Mouse (Mus musculus) midbrain, embryonic 13.5 days (tissue): ENCODE measurements around the gene Sptlc2. TPM values are rescaled to one million over a fixed set of nuclear protein-coding genes. Genes with fewer than 3 reads are reported as not detected.

Experiments
- ATAC-seq: fragments of 200-750 bp; cut with Nextera tagmentation; 2 replicates; pipeline ENCODE4 v1.8.0; 2017; ENCODE audit warnings: mild to moderate bottlenecking, moderate TSS enrichment, moderate library complexity
- H3K27ac ChIP-seq: fragments of 300-500 bp; sonication (generic); 2 replicates; pipeline ENCODE4 v1.5.1; 2015; ENCODE audit warnings: inconsistent platforms, mild to moderate bottlenecking, moderate library complexity
- H3K27me3 ChIP-seq: fragments of 300-500 bp; sonication (generic); 2 replicates; pipeline ENCODE4 v1.6.1; 2015; ENCODE audit warnings: mild to moderate bottlenecking, inconsistent platforms
- H3K36me3 ChIP-seq: fragments of 300-500 bp; sonication (generic); 2 replicates; pipeline ENCODE4 v1.6.1; 2015; ENCODE audit warnings: mild to moderate bottlenecking, inconsistent platforms
- H3K4me1 ChIP-seq: fragments of 300-500 bp; sonication (generic); replicated peaks from 2 replicates; pipeline ENCODE4 v1.6.1; 2015; ENCODE audit warnings: inconsistent platforms
- H3K4me2 ChIP-seq: fragments of 300-500 bp; sonication (generic); replicated peaks from 2 replicates; pipeline ENCODE4 v1.6.1; 2015; ENCODE audit warnings: moderate library complexity, mild to moderate bottlenecking, inconsistent platforms
- H3K4me3 ChIP-seq: fragments of 300-500 bp; sonication (generic); replicated peaks from 2 replicates; pipeline ENCODE4 v1.5.1; 2015; ENCODE audit warnings: mild to moderate bottlenecking, inconsistent platforms
- H3K9ac ChIP-seq: fragments of 300-500 bp; sonication (generic); replicated peaks from 2 replicates; pipeline ENCODE4 v1.6.1; 2015; ENCODE audit warnings: mild to moderate bottlenecking, inconsistent platforms
- H3K9me3 ChIP-seq: fragments of 300-500 bp; sonication (generic); 2 replicates; pipeline ENCODE4 v1.6.1; 2016; ENCODE audit warnings: mild to moderate bottlenecking, inconsistent platforms
- WGBS: fragments of 180-500 bp; shearing (Covaris S2); methylation state at CpG from one replicate; pipeline ENCODE4 v1.1.7; 2015; 5-methylcytosine and 5-hydroxymethylcytosine counted together
- polyA plus RNA-seq: library from polyadenylated mRNA; unstranded; fragments of >200 nt; fragmentation: Nextera tagmentation; extraction: Ambion mirVana; gene quantifications from 2 replicates; pipeline ENCODE4 v1.2.1, GENCODE M21; 2015

Sptlc2 gene
- polyA plus RNA-seq, 1 experiment from 2014 or later, result 55.5 TPM

GRCm38 (mm10) chr12:87348029-87348428 is 40.1 kb downstream of the Sptlc2 start:
- no peak overlapping the region for H3K4me3 ChIP-seq
- H3K36me3 ChIP-seq, result peaks cover 23% of the 10 kb centered on the region
- no peak for ATAC-seq
- no peaks in the 10 kb centered on the region for H3K9me3 ChIP-seq
- WGBS, result 86% methylated on average over 2 of the region's 2 CpGs
- no peaks in the 10 kb centered on the region for H3K27me3 ChIP-seq
- no peak overlapping the region for H3K27ac ChIP-seq
- no peaks in the 10 kb centered on the region for H3K4me1 ChIP-seq
- no peak overlapping the region for H3K4me2 ChIP-seq
- H3K9ac ChIP-seq, result no peak overlapping the region

- no peak for ATAC-seq
- H3K9ac ChIP-seq, result no peak overlapping the region
- H3K9me3 ChIP-seq, result no peaks in the 10 kb centered on the region
- no peak overlapping the region for H3K4me3 ChIP-seq
- H3K4me2 ChIP-seq, result no peak overlapping the region
- H3K27me3 ChIP-seq, result no peaks in the 10 kb centered on the region
- no peak overlapping the region for H3K27ac ChIP-seq
- WGBS, result 95% methylated on average over 2 of the region's 2 CpGs
- H3K36me3 ChIP-seq, result peaks cover 23% of the 10 kb centered on the region
- no peaks in the 10 kb centered on the region for H3K4me1 ChIP-seq
Measured at GRCm38 (mm10) chr12:87347511-87347910, 40.6 kb downstream of the Sptlc2 start.

GRCm38 (mm10) chr12:87343084-87343605 is 45.0 kb downstream of the Sptlc2 start:
- H3K4me1 ChIP-seq, result no peaks in the 10 kb centered on the region
- no peak for ATAC-seq
- H3K36me3 ChIP-seq, result peaks cover 35% of the 10 kb centered on the region
- H3K4me3 ChIP-seq, result no peak overlapping the region
- no peak overlapping the region for H3K4me2 ChIP-seq
- no peak overlapping the region for H3K27ac ChIP-seq
- no peaks in the 10 kb centered on the region for H3K27me3 ChIP-seq
- H3K9ac ChIP-seq, result no peak overlapping the region
- H3K9me3 ChIP-seq, result no peaks in the 10 kb centered on the region

GRCm38 (mm10) chr12:87338082-87338481 is 50.1 kb downstream of the Sptlc2 start:
- Histone ChIP-seq H3K27ac (no peak overlapping the region), H3K27me3 (no peaks in the 10 kb centered on the region), H3K9ac (no peak overlapping the region), H3K4me3 (no peak overlapping the region), H3K9me3 (no peaks in the 10 kb centered on the region), H3K4me1 (no peaks in the 10 kb centered on the region), H3K4me2 (no peak overlapping the region), H3K36me3 (peaks cover 16% of the 10 kb centered on the region)
- ATAC-seq, result no peak
- WGBS, result 91% methylated on average over 4 of the region's 4 CpGs

- 0 out of 2 replicates have a peak, but pooled peaks cover 3% of the 10 kb centered on the region for H3K36me3 ChIP-seq
- no peak overlapping the region for H3K27ac ChIP-seq
- no peak for ATAC-seq
- H3K9ac ChIP-seq, result no peak overlapping the region
- H3K4me3 ChIP-seq, result no peak overlapping the region
- no peaks in the 10 kb centered on the region for H3K4me1 ChIP-seq
- H3K9me3 ChIP-seq, result no peaks in the 10 kb centered on the region
- H3K27me3 ChIP-seq, result peaks cover 18% of the 10 kb centered on the region
- WGBS, result 39% methylated on average over 2 of the region's 2 CpGs
- H3K4me2 ChIP-seq, result no peak overlapping the region
Measured at GRCm38 (mm10) chr12:87334886-87335285, 53.3 kb downstream of the Sptlc2 start.

GRCm38 (mm10) chr12:87333794-87334193 is 54.4 kb downstream of the Sptlc2 start:
- Histone ChIP-seq H3K4me1 (no peaks in the 10 kb centered on the region), H3K27ac (no peak overlapping the region), H3K36me3 (no peaks in the 10 kb centered on the region), H3K9me3 (no peaks in the 10 kb centered on the region), H3K4me3 (no peak overlapping the region), H3K27me3 (peaks cover 29% of the 10 kb centered on the region), H3K4me2 (no peak overlapping the region), H3K9ac (no peak overlapping the region)
- ATAC-seq, result no peak

- Histone ChIP-seq H3K36me3 (no peaks in the 10 kb centered on the region), H3K4me2 (no peak overlapping the region), H3K4me3 (no peak overlapping the region), H3K4me1 (peaks cover 7% of the 10 kb centered on the region), H3K9ac (no peak overlapping the region), H3K27me3 (peaks cover 33% of the 10 kb centered on the region), H3K9me3 (no peaks in the 10 kb centered on the region), H3K27ac (no peak overlapping the region)
- no peak for ATAC-seq
- 89% methylated on average over 4 of the region's 4 CpGs for WGBS
Measured at GRCm38 (mm10) chr12:87332511-87332910, 55.6 kb downstream of the Sptlc2 start.

GRCm38 (mm10) chr12:87331908-87332307 is 56.2 kb downstream of the Sptlc2 start:
- 29% methylated on average over 5 of the region's 5 CpGs for WGBS
- no peak for ATAC-seq

GRCm38 (mm10) chr12:87331053-87331456 is 57.1 kb downstream of the Sptlc2 start:
- Histone ChIP-seq H3K4me1 (peaks cover 20% of the 10 kb centered on the region), H3K36me3 (no peaks in the 10 kb centered on the region), H3K4me2 (no peak overlapping the region), H3K4me3 (no peak overlapping the region), H3K9ac (no peak overlapping the region), H3K27ac (no peak overlapping the region), H3K9me3 (no peaks in the 10 kb centered on the region), H3K27me3 (peaks cover 41% of the 10 kb centered on the region)
- ATAC-seq, result no peak
- 47% methylated on average over 6 of the region's 6 CpGs for WGBS

More at GRCm38 (mm10) chr12:87331908-87332307, 56.2 kb downstream of the Sptlc2 start:
- Histone ChIP-seq H3K27me3 (peaks cover 35% of the 10 kb centered on the region), H3K36me3 (no peaks in the 10 kb centered on the region), H3K9me3 (no peaks in the 10 kb centered on the region), H3K4me1 (peaks cover 13% of the 10 kb centered on the region), H3K27ac (no peak overlapping the region), H3K4me3 (no peak overlapping the region), H3K4me2 (no peak overlapping the region), H3K9ac (no peak overlapping the region)

GRCm38 (mm10) chr12:87330213-87330612 is 57.9 kb downstream of the Sptlc2 start:
- Histone ChIP-seq H3K36me3 (no peaks in the 10 kb centered on the region), H3K27me3 (peaks cover 49% of the 10 kb centered on the region)
- WGBS, result 60% methylated on average over 2 of the region's 2 CpGs

GRCm38 (mm10) chr12:87328025-87328424 is 60.1 kb downstream of the Sptlc2 start:
- WGBS, result 11% methylated on average over 4 of the region's 4 CpGs
- no peak overlapping the region for H3K9ac ChIP-seq
- no peak overlapping the region for H3K4me3 ChIP-seq
- peaks cover 21% of the 10 kb centered on the region for H3K4me1 ChIP-seq
- peaks cover 63% of the 10 kb centered on the region for H3K27me3 ChIP-seq
- H3K27ac ChIP-seq, result peak overlapping the region; percentile 20; the same call in 1 of the 2 replicates
- peak; percentile 51 for ATAC-seq
- H3K36me3 ChIP-seq, result no peaks in the 10 kb centered on the region
- H3K9me3 ChIP-seq, result no peaks in the 10 kb centered on the region
- H3K4me2 ChIP-seq, result no peak overlapping the region

More at GRCm38 (mm10) chr12:87330213-87330612, 57.9 kb downstream of the Sptlc2 start:
- Histone ChIP-seq H3K9ac (no peak overlapping the region), H3K9me3 (no peaks in the 10 kb centered on the region), H3K27ac (no peak overlapping the region), H3K4me2 (no peak overlapping the region), H3K4me3 (no peak overlapping the region), H3K4me1 (peaks cover 21% of the 10 kb centered on the region)
- no peak for ATAC-seq

- peak; percentile 87 for ATAC-seq
- 2% methylated on average over 7 of the region's 7 CpGs for WGBS
- no peak overlapping the region for H3K4me2 ChIP-seq
- H3K27me3 ChIP-seq, result peaks cover 61% of the 10 kb centered on the region
- H3K4me1 ChIP-seq, result peaks cover 21% of the 10 kb centered on the region
- H3K4me3 ChIP-seq, result no peak overlapping the region
- H3K9me3 ChIP-seq, result no peaks in the 10 kb centered on the region
- no peaks in the 10 kb centered on the region for H3K36me3 ChIP-seq
- no peak overlapping the region for H3K9ac ChIP-seq
- no peak overlapping the region for H3K27ac ChIP-seq
Measured at GRCm38 (mm10) chr12:87327610-87328009, 60.5 kb downstream of the Sptlc2 start.

GRCm38 (mm10) chr12:87325452-87325851 is 62.7 kb downstream of the Sptlc2 start:
- Histone ChIP-seq H3K4me1 (peaks cover 21% of the 10 kb centered on the region), H3K36me3 (no peaks in the 10 kb centered on the region), H3K9ac (no peak overlapping the region), H3K27me3 (peaks cover 51% of the 10 kb centered on the region), H3K9me3 (no peaks in the 10 kb centered on the region), H3K27ac (no peak overlapping the region), H3K4me3 (no peak overlapping the region), H3K4me2 (no peak overlapping the region)
- ATAC-seq, result no peak
- WGBS, result 88% methylated on average over 3 of the region's 3 CpGs
